Mouse (Mus musculus) lung, embryonic 16.5 days (tissue): ENCODE data around the gene Nfib. TPM values are rescaled to one million over a fixed set of nuclear protein-coding genes. Genes with fewer than 3 reads are reported as not detected.

Source experiments
- ATAC-seq: fragments of 200-750 bp; cut with Nextera tagmentation; 2 replicates; pipeline ENCODE4 v1.8.0; 2017; ENCODE audit warnings: low read depth, mild to moderate bottlenecking, moderate library complexity
- H3K27ac ChIP-seq: fragments of 300-500 bp; sonication (generic); 2 replicates; pipeline ENCODE4 v1.5.1; 2014; ENCODE audit warnings: mild to moderate bottlenecking, control low read depth, low read length
- H3K27me3 ChIP-seq: fragments of 300-500 bp; sonication (generic); 2 replicates; pipeline ENCODE4 v1.6.1; 2014; ENCODE audit warnings: low read depth, low read length, mixed read lengths; ENCODE audit not compliant: control insufficient read depth, insufficient read depth
- H3K36me3 ChIP-seq: fragments of 300-500 bp; sonication (generic); 2 replicates; pipeline ENCODE4 v1.6.1; 2014; ENCODE audit warnings: low read length; ENCODE audit not compliant: control insufficient read depth, insufficient read depth
- H3K4me1 ChIP-seq: fragments of 300-500 bp; sonication (generic); replicated peaks from 2 replicates; pipeline ENCODE4 v1.6.1; 2014; ENCODE audit warnings: low read length, mixed read lengths; ENCODE audit not compliant: control insufficient read depth, insufficient read depth
- H3K4me2 ChIP-seq: fragments of 300-500 bp; sonication (generic); 2 replicates; pipeline ENCODE4 v1.6.1; 2014; ENCODE audit warnings: low read depth, low read length, control low read depth
- H3K4me3 ChIP-seq: fragments of 300-500 bp; sonication (generic); 2 replicates; pipeline ENCODE4 v1.5.1; 2014; ENCODE audit warnings: mild to moderate bottlenecking, low read length, control low read depth
- H3K9ac ChIP-seq: fragments of 300-500 bp; sonication (generic); 2 replicates; pipeline ENCODE4 v1.6.1; 2014; ENCODE audit warnings: low read length, control low read depth
- H3K9me3 ChIP-seq: fragments of 300-500 bp; sonication (generic); 2 replicates; pipeline ENCODE4 v1.6.1; 2016; ENCODE audit warnings: low read length; ENCODE audit not compliant: control insufficient read depth
- WGBS: fragments of 180-500 bp; shearing (Covaris S2); extraction: QIAGEN DNeasy Blood & Tissue Kit; methylation state at CpG from one replicate; pipeline ENCODE4 v1.1.7; 2014; 5-methylcytosine and 5-hydroxymethylcytosine counted together
- polyA plus RNA-seq: library from polyadenylated mRNA; unstranded; fragments of >200 nt; fragmentation: Nextera tagmentation; extraction: Ambion mirVana; gene quantifications from 2 replicates; pipeline ENCODE4 v1.2.1, GENCODE M21; 2015

Gene Nfib
- polyA plus RNA-seq, 1 experiment from 2014 or later: 104 TPM

GRCm38 (mm10) chr4:82402666-82403065, 302.9 kb downstream of the Nfib start:
- 90% methylated on average over 9 of the region's 9 CpGs for WGBS
- H3K36me3 ChIP-seq: no peaks in the 10 kb centered on the region
- H3K4me1 ChIP-seq: peaks cover 60% of the 10 kb centered on the region
- H3K27ac ChIP-seq: no peak overlapping the region
- no peak overlapping the region for H3K4me3 ChIP-seq
- H3K4me2 ChIP-seq: no peak overlapping the region
- H3K27me3 ChIP-seq: no peaks in the 10 kb centered on the region
- H3K9me3 ChIP-seq: no peaks in the 10 kb centered on the region
- no peak overlapping the region for H3K9ac ChIP-seq
- no peak for ATAC-seq

GRCm38 (mm10) chr4:82401450-82402061, 304.0 kb downstream of the Nfib start:
- Histone ChIP-seq H3K27ac (peak overlapping the region; percentile 53), H3K4me1 (peaks cover 56% of the 10 kb centered on the region)
- ATAC-seq: no peak

GRCm38 (mm10) chr4:82400536-82400935, 305.0 kb downstream of the Nfib start:
- WGBS: 12% methylated on average over 5 of the region's 5 CpGs
- ATAC-seq: peak; percentile 65

More at GRCm38 (mm10) chr4:82401450-82402061, 304.0 kb downstream of the Nfib start:
- WGBS: 37% methylated on average over 3 of the region's 3 CpGs
- H3K4me2 ChIP-seq: no peak overlapping the region
- no peaks in the 10 kb centered on the region for H3K36me3 ChIP-seq
- H3K9ac ChIP-seq: 0 out of 2 replicates have a peak overlapping the region, but pooled peaks have one; percentile 8
- no peaks in the 10 kb centered on the region for H3K27me3 ChIP-seq
- H3K4me3 ChIP-seq: no peak overlapping the region
- no peaks in the 10 kb centered on the region for H3K9me3 ChIP-seq

GRCm38 (mm10) chr4:82399406-82400380, 305.9 kb downstream of the Nfib start:
- Histone ChIP-seq H3K27me3 (no peaks in the 10 kb centered on the region), H3K9ac (no peak overlapping the region), H3K4me2 (no peak overlapping the region), H3K36me3 (no peaks in the 10 kb centered on the region), H3K4me1 (peaks cover 39% of the 10 kb centered on the region), H3K9me3 (no peaks in the 10 kb centered on the region), H3K4me3 (no peak overlapping the region), H3K27ac (peak overlapping the region; percentile 79)
- WGBS: 36% methylated on average over 11 of the region's 11 CpGs
- ATAC-seq: peak; percentile 58; the same call in 1 of the 2 replicates

More at GRCm38 (mm10) chr4:82400536-82400935, 305.0 kb downstream of the Nfib start:
- no peaks in the 10 kb centered on the region for H3K36me3 ChIP-seq
- H3K9me3 ChIP-seq: no peaks in the 10 kb centered on the region
- no peak overlapping the region for H3K4me3 ChIP-seq
- H3K4me2 ChIP-seq: peak overlapping the region; percentile 32
- H3K27me3 ChIP-seq: no peaks in the 10 kb centered on the region
- H3K4me1 ChIP-seq: peaks cover 48% of the 10 kb centered on the region
- H3K27ac ChIP-seq: peak overlapping the region; percentile 79
- H3K9ac ChIP-seq: peak overlapping the region; percentile 51

GRCm38 (mm10) chr4:82398282-82398681, 307.3 kb downstream of the Nfib start:
- Histone ChIP-seq H3K36me3 (no peaks in the 10 kb centered on the region), H3K4me1 (peaks cover 36% of the 10 kb centered on the region), H3K9ac (no peak overlapping the region), H3K27me3 (no peaks in the 10 kb centered on the region), H3K9me3 (no peaks in the 10 kb centered on the region), H3K4me3 (no peak overlapping the region), H3K4me2 (no peak overlapping the region), H3K27ac (no peak overlapping the region)
- no peak for ATAC-seq
- 83% methylated on average over 2 of the region's 2 CpGs for WGBS

- no peak overlapping the region for H3K4me3 ChIP-seq
- WGBS: 77% methylated on average over 2 of the region's 2 CpGs
- no peak overlapping the region for H3K9ac ChIP-seq
- no peaks in the 10 kb centered on the region for H3K9me3 ChIP-seq
- H3K27ac ChIP-seq: no peak overlapping the region
- ATAC-seq: no peak
- no peaks in the 10 kb centered on the region for H3K36me3 ChIP-seq
- H3K4me2 ChIP-seq: no peak overlapping the region
- peaks cover 41% of the 10 kb centered on the region for H3K4me1 ChIP-seq
- no peaks in the 10 kb centered on the region for H3K27me3 ChIP-seq
These were observed 308.7 kb downstream of the Nfib start for GRCm38 (mm10) chr4:82396805-82397204.

GRCm38 (mm10) chr4:82396003-82396402, 309.5 kb downstream of the Nfib start:
- Histone ChIP-seq H3K27me3 (no peaks in the 10 kb centered on the region), H3K27ac (no peak overlapping the region), H3K36me3 (no peaks in the 10 kb centered on the region), H3K4me2 (no peak overlapping the region), H3K4me1 (peaks cover 41% of the 10 kb centered on the region), H3K9ac (no peak overlapping the region), H3K4me3 (no peak overlapping the region), H3K9me3 (no peaks in the 10 kb centered on the region)
- no peak for ATAC-seq
- 80% methylated on average over 4 of the region's 4 CpGs for WGBS

GRCm38 (mm10) chr4:82394346-82394745, 311.2 kb downstream of the Nfib start:
- H3K4me1 ChIP-seq: peaks cover 29% of the 10 kb centered on the region
- no peak overlapping the region for H3K4me2 ChIP-seq
- H3K27ac ChIP-seq: peak overlapping the region; percentile 32; the same call in 1 of the 2 replicates
- H3K4me3 ChIP-seq: no peak overlapping the region
- WGBS: 59% methylated on average over 4 of the region's 4 CpGs
- no peak overlapping the region for H3K9ac ChIP-seq
- H3K27me3 ChIP-seq: no peaks in the 10 kb centered on the region
- H3K9me3 ChIP-seq: no peaks in the 10 kb centered on the region
- ATAC-seq: no peak
- H3K36me3 ChIP-seq: no peaks in the 10 kb centered on the region

- peaks cover 27% of the 10 kb centered on the region for H3K4me1 ChIP-seq
- no peaks in the 10 kb centered on the region for H3K36me3 ChIP-seq
- H3K9ac ChIP-seq: no peak overlapping the region; the same call in 1 of the 2 replicates
- 51% methylated on average over 4 of the region's 4 CpGs for WGBS
- ATAC-seq: no peak
- H3K27me3 ChIP-seq: no peaks in the 10 kb centered on the region
- H3K4me2 ChIP-seq: no peak overlapping the region
- no peak overlapping the region for H3K4me3 ChIP-seq
- H3K9me3 ChIP-seq: no peaks in the 10 kb centered on the region
- peak overlapping the region; percentile 89 for H3K27ac ChIP-seq
These were observed 312.5 kb downstream of the Nfib start for GRCm38 (mm10) chr4:82393021-82393420.
